Mouse (Mus musculus) 3T3-L1 (cell line): ENCODE results near the gene Rnf4.

Experiments used
- DNase-seq: peaks from one replicate; pipeline ENCODE4 v3.0.0-alpha.2; 2015; ENCODE audit warnings: low read depth, low spot score

The Rnf4 gene

DNA sequence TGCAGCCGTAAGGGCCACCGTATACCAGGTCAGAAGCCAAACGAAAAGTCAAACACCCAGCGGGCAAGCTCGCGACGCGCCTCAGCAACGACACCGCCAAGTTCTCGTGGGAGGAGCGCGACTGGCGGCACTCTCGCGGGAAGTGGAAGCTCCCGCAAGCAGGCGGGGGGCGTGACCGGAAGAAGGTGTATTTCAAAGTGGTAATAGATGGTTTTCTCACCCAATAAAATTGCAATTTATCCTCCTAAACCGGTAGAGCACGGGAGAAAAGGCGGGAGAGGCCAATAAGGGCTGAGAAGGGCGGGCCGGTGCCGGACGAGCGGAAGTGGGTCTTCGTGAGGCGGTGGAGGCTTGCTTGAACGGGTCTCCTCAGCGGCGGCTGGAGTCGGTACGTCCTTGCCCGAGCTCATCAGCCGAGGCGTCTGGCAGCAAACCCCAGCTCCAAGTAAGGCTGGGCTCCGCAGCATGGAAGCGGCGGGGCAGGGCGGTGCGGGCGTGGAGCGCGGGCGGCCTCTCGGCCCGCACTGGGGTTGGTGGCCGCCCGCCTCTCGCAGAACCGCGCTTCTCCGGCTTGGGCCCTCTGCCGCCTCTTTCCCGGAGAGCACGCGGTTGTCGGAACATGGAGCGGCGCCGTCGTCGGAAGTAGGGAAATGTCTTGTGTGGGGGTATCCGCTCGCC lies at the start of gene Rnf4:
TSS of gene Rnf4 (plus strand) at position 193 of the 678 bp plus-strand sequence.
- peak; percentile 99 for DNase-seq

DNA sequence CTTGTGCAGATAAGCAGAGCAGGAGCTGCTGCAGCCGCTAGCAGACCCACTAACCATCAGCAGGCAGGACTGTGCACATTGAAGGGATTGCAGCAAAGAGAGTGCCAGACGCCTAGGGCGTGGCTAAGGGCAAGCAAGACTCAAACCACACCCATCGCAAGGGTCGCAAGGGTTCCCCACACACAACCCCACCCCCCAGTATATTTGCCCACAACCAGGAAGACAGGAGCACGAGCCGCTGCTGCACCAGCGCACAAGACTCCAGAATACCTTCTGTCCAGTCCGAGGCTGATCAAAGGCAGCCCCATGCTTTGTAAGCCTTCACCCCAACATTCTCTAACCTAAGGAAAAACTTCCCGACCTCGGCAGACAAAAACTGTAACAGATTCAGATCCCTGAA lies 49.6 kb upstream of the Rnf4 start:
- DNase-seq, result no peak

DNA sequence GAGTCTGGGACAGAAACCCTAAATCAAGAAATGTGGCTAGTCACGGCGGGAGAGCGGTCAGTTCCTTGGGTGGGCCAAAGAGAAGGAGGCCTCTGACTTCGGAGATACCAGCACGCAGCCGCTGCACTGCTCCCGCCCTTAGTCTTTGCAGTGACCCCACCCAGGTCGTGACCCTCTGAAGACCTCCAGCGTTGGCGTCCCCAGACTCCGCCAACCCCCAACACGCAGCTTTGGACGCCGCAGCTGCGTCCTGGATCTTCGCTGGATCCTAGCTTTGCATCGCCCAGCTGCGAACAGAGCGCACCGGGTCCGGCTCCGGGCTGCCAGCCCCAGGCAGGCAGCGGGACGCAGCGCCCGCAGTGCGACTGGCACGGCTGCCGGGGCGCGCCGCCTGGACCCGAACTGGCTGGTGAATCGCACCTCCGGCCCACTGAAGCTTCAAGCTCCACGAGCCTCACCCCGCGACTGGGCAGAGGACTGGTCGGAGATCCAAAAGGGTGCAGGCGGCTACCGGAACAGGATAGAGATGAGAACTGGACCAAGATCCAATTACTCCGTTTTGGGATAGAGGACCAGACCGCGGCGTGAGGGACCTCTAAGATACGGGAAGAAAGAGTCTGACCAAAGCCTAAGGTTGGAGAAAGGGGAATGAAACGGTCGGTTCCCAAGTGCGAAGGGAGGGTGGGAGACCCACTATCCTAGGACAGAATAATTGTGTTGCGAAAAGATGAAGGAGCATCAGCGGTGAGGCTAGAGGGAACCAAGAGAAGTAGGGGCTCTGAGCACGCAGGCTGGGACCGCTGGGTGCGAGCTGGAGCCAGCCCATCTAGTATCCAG lies 48.9 kb upstream of the Rnf4 start:
- DNase-seq, result no peak

DNA sequence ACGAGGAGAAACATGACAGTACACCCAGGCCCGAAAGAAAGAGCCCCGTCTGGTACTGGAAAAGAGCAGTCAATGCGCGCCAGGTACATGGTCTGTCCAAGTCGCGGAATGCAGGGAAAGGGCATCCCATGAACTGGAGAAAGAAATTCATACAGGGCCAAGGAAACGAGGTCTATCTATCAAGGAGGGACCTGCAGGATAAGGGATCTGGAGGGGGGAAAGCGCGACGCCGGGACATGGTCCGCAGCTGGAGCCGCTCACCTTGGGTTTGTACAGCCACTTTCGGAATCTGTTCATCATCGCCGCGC lies 48.3 kb upstream of the Rnf4 start:
- no peak for DNase-seq

DNA sequence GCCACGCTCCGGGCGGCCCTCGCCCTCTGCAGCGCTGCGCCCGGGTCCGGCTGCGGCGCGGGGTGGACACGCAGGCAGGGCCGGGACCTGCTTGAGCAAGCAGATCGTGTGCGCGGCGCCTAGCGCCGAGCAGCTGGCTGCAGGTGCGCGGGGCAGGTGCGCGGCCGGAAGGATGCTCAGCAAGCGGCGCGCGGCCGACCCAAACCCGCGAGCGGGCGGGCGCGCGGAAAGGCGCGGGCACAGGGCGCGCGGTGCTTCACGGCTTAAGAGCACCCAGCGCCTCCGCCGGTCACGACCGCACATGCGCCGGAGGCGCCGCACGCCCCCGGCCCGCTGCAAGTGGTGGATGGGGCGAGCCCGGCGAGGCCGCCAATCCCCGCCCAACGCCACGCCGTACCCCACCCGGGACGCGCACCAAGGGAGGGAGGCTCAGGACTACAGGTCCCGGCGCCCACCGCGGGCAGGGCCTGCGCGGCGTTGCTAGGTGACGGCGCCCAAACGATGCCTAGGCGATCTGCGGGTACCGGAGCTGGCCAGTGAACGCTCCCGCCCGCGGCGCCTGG lies 47.9 kb upstream of the Rnf4 start, which contains the start of the genes Zfyve28 and Cfap99:
TSS of gene Zfyve28 (minus strand) at position 296 of the 563 bp plus-strand sequence.
TSS of gene Cfap99 (plus strand) at position 447 of the 563 bp plus-strand sequence.
- no peak for DNase-seq

DNA sequence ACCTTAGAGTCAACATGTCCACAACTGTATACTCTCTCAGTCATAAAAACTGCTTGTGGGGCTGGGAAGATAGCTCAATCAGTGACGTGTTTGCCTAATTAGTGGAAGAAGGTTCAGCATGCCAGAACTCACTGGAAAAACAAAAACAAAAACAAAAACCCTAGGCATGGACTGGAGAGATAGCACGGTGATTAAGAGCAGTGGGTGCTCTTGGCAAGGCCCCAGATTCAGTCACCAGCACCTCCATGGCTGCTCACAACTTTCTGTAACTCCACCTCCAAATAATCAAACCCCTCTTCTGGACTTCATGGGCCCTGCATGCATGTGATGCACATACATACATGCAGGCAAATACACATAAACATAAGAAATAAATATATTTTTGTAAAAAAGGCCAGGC lies 46.8 kb upstream of the Rnf4 start:
- no peak for DNase-seq

DNA sequence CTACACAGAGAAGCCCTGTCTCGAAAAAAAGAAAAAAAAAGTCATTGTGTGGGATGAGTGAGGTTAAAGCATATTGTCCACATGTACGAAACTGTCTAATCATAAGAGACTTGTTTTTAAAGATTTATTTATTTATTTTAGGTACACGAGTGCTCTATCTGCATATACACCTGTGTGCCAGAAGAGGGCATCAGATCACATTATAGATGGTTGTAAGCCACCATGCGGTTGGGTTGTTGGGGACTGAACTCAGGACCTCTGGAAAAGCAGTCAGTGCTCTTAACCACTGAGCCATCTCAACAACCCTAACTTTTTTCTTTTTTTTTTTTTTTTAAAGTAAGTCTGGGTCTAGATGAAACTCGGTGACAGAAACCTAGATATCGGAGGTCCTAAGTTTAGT lies 42.7 kb upstream of the Rnf4 start:
- DNase-seq, result peak; percentile 16

DNA sequence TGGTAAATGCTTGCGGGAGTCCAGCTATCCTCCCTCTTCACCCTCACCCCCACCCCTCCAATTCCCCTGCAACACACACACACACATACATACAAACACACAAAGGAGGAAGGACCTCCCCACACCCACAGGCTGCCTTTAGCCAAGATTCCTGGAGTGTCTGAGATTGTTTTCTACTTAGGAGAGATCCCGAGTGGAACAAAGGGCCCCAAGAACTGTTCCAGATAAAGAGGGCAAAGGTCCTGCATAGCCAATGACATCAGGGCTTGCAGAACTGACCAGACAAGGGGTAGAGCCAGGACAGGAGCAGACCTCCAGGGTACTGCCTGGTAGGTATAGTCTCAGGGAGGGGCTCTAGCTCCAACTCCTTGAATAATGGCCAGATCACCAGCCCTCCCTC lies 41.4 kb upstream of the Rnf4 start:
- DNase-seq, result peak; percentile 51

DNA sequence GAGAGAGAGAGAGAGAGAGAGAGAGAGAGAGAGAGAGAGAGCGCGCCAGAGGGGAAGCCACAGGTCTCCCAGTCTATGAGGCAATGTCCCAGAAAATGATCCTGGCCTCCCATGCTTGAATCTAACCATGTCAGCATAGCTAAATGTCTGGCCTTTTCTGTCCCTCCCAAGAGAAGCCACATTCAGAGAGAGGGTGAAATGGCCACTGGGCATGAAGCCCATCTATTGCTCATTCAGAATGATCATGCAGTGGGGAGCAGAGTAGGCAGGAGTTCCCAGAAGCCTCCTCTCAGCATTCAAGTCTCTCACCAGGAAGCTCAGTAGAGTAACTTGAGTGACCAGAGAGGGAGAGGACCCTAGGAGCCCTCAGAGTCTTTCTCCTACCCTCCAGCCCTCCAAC lies 40.9 kb upstream of the Rnf4 start:
- DNase-seq, result peak; percentile 75

DNA sequence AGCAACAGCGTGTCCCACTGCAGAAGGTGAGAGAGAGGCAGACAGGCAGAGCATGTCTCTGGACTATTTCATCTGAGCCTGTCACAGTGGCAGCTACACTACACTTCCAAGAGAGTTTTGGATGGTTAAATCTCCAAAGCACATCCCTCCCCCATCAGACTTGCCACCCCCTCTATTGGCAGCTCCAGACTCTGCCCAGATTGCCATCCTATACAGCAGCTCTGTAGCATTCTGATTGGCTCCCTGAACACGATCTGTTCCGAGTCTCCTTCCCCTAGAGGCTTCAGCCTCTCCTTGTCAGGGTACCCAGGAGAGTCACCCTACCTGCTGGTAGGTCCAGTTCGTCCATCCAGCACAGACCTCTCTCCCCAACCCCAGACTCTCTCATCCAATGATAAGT lies 38.0 kb upstream of the Rnf4 start:
- DNase-seq, result no peak

DNA sequence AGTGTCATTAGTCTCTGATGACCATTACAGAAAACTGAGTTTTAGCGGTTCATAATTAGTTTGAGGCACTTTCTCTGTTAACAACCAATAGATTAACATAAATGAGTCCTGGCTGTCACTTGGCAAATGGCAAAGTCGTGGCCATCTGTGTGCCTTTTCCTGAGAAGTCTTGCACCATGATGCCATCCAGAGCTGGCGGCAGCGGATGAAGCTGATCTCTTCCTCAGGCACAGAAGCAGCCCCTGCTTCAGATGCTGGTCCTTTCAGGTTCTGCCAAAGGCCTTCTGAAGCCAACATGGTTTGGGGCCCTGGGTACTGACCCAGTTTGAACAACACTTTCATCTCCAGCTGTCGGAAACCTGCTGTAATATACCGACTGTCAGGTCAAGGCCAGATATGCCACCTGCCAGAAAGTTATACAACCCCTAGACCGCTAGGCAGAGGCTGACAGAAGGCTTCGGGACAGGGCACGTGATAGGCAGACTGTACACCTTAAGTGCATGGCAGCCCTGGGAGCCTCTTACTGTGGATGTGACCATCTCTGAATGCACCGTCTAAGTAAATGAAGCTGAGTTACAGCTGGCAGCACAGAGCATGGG lies 37.1 kb upstream of the Rnf4 start:
- no peak for DNase-seq

DNA sequence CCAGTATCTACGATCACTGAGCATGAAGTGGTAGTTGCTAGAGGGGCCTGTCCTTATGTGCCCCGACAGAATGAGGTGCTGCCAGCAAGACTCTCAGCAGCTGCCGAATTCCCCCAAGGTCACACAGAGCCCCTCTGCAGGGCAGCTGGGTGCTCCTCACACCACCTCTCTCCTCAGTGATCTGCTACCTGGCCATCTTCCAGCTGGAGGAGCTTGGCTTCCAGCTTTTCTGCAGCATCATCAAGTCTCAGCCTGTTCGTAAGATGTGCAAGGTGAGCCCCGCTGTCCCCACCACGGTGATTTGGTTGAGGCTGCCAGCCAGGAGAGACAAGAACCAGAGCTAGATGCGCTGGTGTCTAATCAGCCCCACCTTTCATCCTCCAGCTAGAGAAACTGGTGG lies 33.7 kb upstream of the Rnf4 start:
- no peak for DNase-seq

DNA sequence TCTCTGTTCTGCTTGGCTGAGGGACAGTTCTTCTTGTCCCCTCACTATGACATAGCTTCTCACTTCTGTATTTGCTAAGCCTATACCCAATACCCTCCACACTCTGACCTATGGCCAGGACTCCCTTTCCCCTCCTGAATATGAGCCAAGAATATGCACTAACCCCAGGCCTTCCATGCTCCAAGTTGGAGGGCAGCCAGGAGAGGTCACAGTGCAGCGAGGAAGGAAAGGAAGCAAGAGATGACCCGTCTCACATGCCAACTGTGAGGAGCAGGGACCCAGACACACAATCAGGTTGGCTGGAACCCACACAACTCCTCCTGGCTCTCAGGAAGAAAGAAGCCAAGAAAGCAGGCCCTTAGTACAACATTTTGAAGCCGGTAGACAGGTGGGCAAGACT lies 27.1 kb upstream of the Rnf4 start:
- no peak for DNase-seq

DNA sequence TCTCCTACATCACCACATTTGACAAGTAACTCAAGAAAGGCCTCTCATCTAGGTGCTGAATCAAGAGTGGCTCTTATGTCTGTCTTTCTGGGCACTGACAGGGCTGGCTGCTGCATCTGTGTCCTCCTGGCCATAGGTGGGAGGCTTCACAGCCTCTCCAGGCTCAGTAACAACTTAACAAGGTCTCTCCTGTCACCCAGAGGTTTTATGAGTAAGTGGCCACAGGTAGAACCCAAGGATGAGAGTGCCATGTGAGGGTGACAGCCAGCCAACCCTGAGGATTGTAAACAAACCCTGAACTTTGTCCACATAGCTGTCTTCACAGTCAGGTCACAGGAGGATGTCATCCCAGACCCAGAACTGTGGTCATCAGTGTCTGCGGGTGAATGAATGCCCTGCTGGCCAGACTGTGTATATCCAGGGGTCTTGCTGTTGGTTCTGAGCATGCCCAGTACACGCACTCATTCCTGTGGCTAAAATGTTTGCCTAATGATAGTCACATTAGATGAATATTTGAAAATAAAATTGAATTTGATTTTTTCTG lies 16.5 kb upstream of the Rnf4 start:
- no peak for DNase-seq

DNA sequence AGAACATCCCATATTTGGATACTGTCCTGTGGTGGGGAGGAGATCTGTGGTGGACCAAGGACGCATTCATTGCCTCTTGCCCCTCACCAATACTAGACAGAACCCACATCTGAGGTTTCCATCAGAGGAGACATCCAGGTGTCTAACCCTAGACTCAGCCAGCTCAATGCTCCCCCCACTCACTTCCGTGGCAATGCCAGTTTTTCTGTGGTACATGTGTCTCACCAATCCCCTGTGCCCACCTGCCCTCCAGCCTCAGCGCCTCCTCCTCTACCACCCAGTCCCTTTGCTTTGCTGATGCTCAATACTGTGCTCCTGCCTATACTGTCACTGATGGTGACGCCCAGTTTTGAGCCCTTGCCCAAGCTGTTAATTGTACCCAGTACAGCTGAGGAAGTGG lies 14.9 kb upstream of the Rnf4 start:
- DNase-seq, result no peak

DNA sequence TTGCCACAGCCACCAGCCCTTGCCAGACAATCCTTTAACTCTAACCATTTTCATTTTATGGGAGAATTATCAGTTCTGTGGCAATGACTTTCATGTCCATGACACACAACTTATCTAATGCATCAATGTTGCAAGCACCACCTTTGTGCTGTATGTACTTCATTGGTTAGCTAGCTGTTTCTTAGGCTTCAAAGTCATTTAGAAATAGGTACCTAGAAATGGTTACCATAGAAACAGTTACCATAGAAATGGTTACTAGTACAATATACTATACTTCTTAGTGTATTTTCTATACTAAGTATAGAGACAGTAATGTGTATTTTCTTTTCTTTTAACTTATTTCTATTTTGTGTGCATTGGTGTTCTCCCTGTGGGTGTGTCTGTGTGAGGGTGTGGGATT lies 10.8 kb upstream of the Rnf4 start:
- DNase-seq, result no peak

DNA sequence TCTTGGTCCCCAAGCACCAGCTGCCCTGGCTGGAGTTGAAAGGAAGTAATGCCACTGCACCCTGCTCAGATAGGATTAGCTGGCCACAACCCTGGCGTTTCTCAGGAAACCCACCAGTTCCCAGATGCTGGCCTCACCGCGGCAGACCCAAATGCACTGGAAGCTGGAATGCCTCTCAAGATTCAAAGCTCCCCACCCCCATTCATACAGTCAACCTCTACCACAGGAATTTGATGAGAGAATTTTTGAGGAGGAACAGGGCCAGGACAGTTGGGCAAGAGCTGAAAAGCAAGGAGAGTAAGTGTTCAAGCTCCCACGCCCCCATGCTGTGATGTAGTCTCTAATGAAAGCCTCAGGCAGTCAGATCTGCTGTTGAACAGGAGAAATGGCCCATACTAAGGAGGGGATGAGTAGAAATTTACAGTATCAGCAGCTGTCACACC lies 9.8 kb upstream of the Rnf4 start:
- peak; percentile 97 for DNase-seq

DNA sequence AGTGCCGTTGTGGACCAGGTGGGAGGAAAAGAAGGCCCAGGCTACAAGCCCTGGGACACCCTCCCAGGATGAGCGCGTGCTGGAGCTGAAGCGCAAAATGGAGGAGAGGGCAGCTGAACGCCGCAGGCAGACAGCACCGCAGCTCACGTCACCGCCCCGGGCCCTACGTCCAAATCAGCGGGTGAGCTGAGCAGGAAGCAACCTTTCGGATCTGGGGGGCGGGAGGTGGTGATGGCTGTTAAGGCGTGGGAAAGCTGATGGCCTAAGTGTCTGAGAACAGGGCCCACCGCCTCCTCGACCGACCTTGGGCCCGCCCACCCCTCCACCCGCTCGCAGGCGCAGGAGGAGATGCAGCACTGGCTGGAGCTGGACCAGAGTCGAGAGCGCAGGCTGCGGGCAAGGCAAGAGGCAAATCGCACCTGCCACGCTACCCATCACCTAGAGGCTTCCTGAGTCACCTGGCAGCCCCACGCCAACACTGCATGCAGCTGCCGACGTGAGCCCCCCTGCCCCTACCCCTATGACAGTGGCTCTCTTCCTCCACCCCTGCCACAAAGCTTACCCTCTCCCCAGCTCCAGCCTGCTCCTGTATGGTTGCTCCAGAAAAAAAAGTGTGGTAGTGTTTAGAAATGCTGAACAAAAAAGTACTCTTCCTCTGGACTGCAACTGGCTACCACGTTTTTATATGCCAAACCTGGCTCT lies 9.1 kb upstream of the Rnf4 start:
- no peak for DNase-seq

DNA sequence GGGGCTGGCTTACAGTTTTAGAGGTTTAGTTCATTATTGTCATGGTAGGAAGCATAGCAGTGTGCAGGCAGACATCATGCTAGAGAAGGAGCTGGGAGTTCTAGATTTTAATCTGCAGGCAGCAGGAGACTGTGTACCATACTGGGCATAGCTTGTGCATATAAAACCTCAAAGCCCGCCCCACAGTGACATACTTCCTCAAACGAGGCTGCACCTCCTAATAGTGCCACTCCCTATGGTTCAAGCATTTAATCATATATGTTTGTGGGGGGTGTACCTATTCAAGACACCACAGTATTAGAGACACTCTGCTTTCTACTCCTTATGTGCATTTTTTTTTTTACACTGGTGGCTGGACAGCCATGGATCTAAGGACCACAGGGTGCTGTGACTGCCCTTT lies 6.0 kb upstream of the Rnf4 start:
- no peak for DNase-seq

DNA sequence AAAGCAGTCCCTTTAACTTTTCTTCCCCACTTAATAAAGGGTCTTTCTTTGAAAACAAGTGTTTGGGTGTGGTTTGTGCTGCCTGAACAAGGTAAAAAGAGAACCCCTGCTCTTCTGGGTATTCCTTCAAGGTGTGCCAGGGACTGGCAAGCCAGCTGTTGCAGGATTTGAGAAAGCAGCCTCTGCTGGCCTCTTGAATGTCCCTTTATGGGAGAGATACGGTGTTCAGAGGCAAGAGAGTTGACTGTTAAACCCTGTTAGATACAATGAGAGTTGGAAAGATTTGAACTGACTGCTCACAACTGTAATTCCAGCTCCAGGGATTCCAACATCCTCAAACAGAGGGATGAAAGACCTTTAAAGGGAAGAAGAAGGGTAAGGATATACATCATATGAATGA lies 2.0 kb upstream of the Rnf4 start:
- DNase-seq, result no peak

DNA sequence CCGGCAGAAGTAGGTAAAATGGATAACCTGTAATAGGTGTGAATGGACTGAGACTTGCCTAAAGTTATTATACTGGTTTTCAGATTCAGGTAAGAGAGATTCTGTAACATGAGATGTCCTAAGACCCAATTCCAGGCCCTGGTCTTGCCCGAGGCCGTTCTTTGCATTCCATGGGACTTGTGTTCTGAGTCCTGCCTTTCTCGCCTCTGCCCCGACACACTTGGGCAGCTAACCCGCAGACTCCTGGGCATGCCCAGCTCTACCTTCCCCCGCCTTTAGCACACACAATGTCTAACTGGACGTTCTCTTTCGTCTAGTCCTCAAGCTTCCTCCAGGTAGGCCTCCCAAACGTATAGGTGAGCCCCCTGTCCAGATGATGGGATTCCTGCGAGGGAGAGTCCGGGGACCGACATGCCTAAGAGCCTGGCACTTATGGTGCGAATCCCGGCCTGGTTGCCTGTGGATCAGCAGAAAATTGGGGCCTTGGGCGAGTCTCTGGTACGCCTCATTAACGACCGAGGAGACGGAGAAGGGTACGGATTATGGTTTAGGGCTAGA lies 471 bp upstream of the Rnf4 start:
- peak; percentile 67 for DNase-seq
